Mouse (Mus musculus): Measurements from ENCODE around the gene Meioc.
"Not testable (repeated sequence)": the region's sequence is repeated elsewhere in the genome, so short reads cannot be mapped to it uniquely, and the experiment has no call there.

Meioc gene

GRCm38 (mm10) chr11:102665637-102666435 is 2.3 kb downstream of the Meioc start:
- no peak for DNase-seq (ENCODE audit: low spot score)

- peak; percentile 93 for DNase-seq (ENCODE audit: low spot score)
These were observed 26.6 kb downstream of the Meioc start for GRCm38 (mm10) chr11:102690162-102690561.

- no peak for DNase-seq (ENCODE audit: low spot score)
These were observed 31.8 kb downstream of the Meioc start for GRCm38 (mm10) chr11:102695289-102695688.

- DNase-seq (ENCODE audit: low spot score): peak; percentile 91
These were observed 34.0 kb downstream of the Meioc start, which contains the start of gene Ccdc43 for GRCm38 (mm10) chr11:102697338-102698017. Gene Ccdc43 (minus strand): TSS chr11:102697782.

- DNase-seq (ENCODE audit: low spot score): no peak
These were observed 34.5 kb downstream of the Meioc start for GRCm38 (mm10) chr11:102698018-102698476.

- DNase-seq (ENCODE audit: low spot score): not testable (repeated sequence)
These were observed 38.7 kb downstream of the Meioc start for GRCm38 (mm10) chr11:102702206-102702605.

GRCm38 (mm10) chr11:102712411-102712810 is 48.9 kb downstream of the Meioc start:
- DNase-seq (ENCODE audit: low spot score): no peak

- not testable (repeated sequence) for DNase-seq (ENCODE audit: low spot score)
These were observed 51.1 kb downstream of the Meioc start for GRCm38 (mm10) chr11:102714578-102714977.

- DNase-seq (ENCODE audit: low spot score): no peak
These were observed 52.6 kb downstream of the Meioc start for GRCm38 (mm10) chr11:102716135-102716534.

- DNase-seq (ENCODE audit: low spot score): peak; percentile 45
These were observed 62.1 kb downstream of the Meioc start for GRCm38 (mm10) chr11:102725574-102725973.

GRCm38 (mm10) chr11:102728614-102729013 is 65.1 kb downstream of the Meioc start:
- peak; percentile 87 for DNase-seq (ENCODE audit: low spot score)

- DNase-seq (ENCODE audit: low spot score): no peak
These were observed 66.3 kb downstream of the Meioc start for GRCm38 (mm10) chr11:102729835-102730234.

- DNase-seq (ENCODE audit: low spot score): no peak
These were observed 67.8 kb downstream of the Meioc start for GRCm38 (mm10) chr11:102731366-102731765.

Measured in retina, embryonic 14.5 days (tissue).